Mouse (Mus musculus): ENCODE measurements around the gene Lhfp.
A peak's percentile ranks its signal among the peaks of the same experiment; 100 is the strongest.

Lhfp gene

DNA sequence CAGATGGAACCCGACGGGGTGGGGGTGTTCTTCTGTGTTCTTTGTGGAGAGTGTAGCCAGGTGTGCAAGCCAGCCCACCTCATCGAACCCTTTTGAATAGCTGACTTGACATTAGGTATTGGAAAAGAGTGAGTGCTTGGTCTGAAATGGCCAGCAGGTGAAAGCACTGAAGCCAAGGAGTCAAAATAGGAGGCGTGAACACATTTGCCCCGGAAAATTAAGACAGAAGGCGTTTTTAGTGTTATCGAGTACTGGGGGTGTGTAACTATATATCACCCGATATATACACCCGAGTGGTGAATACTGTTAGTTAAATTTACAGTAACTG, 876 bp downstream of the Lhfp start:
- DNase-seq (ENCODE audit: low spot score) = no peak

DNA sequence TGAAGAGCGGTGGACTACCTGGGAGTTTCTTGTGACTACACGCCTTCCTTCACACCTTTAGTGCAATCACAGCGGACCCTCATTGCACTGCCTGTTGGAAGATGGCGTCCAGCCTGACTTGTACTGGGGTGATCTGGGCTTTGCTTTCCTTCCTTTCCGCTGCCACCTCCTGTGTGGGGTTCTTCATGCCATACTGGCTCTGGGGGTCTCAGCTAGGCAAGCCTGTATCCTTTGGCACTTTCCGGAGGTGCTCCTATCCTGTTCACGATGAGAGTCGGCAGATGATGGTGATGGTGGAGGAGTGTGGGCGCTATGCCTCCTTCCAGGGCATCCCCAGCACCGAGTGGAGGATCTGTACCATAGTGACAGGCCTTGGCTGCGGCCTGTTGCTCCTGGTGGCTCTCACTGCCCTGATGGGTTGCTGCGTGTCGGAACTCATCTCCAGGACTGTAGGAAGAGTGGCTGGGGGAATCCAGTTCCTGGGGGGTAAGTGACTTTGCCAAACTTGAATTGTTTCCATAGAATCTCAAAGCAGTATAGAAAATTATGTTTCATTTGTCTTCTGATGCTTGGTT, 2.0 kb downstream of the Lhfp start:
- no peak for DNase-seq (ENCODE audit: low spot score)

DNA sequence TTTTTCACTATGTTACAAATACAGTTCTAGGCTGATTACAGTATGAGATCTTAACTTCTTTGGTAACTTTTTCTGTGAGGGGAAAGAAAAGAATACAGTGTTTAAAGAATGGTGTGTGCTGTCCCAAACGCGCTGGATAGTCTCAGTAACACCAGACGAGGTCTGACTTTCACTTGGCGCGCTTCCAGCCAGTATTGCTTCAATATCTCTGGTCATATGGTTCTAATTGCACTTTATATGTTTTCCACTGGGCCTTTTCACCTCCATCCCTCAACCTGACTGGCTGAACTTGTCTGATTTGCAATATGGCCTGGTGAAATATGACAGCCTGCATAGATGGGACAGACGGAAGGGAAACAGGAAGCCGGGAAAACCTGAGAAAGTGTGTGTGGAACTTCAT, 2.9 kb downstream of the Lhfp start:
- DNase-seq (ENCODE audit: low spot score) = peak; percentile 90

DNA sequence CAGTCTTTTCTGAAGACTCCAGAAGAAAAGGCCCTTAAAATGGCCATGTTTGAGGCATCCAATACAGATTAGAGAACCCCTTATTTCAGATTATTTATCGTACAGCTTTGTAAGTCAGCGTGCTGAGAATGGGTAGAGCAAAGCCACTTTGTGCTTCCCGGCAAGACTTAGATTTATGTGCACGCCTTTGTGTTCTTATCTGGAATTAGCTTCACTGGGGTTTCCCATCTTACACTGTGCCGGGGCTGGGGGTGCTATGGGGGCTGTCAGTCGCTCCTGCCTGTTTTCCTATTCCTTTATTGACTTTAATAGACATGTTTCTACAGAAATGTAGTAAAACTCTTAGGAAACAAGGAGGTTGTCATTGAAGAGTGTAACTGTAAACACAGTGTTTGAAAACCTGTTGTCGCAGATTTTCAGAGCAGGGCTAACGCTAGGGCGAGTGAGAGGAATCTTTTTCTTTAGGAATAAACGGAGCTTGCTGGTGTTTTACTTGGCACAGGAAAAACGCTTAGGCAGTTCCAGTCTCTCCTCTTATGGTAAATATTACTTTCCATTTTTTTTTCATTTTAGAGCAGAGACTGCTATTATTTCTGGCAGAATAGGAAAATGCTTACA, 3.5 kb downstream of the Lhfp start:
- DNase-seq (ENCODE audit: low spot score) = peak; percentile 28

DNA sequence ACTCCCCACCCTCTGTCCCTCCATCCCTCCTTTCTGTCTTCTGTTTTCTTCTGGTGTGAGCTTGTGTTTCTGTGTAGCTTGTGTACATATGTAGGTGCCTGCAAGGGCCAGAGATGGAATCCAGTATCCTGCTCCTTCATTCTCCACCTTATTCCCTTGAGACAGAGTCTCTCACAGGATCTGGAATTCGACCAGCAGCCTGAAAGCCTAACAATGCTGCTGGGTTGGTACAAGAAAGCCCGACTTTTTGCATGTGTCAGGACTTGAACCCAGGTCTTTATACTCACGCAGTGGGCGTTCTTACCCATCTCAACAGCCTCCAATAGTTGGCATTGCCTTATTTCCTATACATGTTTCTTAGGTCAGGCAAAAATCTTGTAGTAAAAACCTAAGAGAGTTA, 4.4 kb downstream of the Lhfp start:
- DNase-seq (ENCODE audit: low spot score) = no peak

DNA sequence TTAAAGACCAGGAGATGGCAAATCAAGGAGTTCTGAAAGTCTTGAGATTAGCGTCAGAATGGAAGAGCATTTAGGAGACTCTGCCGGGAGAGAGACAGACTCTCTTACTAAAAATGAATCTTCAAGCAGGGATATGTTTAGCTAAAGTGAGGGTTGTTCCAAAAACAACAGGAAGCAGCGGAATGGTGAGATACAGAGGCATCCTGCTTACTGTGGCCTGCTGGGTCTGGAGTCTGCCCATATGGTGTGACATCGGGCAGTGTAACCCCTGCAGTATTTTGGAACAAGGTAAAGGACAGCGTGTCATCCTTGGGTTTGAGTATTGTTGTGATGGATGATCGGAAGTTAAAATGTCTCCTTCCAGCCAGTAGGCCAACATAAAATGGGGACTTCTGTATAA, 5.0 kb downstream of the Lhfp start:
- no peak for DNase-seq (ENCODE audit: low spot score)

DNA sequence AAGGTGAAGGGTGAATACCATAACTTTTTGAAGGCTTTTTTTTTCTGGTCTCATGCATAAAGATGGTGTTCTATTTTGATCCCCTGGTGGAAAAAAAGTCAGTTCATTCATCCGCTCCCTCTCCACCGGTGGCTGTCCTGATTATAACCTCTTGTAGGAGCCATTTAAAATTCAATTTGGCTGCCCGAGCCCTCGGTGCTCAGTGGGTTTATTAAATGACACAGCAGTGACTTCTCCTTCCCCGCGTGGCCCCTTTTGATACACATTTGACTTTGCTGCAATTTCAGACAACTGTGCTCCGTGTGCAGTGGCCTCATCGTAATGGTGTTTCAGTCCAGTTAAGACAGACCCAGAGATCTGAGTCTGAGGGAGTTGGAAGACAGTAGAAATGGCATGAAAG, 11.1 kb downstream of the Lhfp start:
- DNase-seq (ENCODE audit: low spot score) = no peak

DNA sequence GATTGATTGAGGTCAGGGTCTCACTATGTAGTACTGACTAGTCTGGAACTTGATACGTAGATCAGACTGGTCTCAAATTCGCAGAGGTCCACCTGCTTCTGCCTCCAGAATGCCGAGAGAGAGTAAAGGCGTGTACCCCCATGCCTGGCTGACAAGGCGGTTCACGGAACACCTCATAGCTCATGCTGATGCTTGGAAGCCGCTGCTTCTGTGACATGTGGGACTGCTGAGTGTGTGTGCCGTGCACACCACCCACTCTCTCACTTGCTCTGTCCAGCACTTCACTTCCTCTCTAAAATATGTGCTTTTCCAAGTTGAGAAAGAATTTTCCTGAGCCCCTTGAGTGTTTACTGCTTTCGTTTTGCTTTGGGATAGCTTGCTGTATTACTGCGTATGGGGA, 15.1 kb downstream of the Lhfp start:
- no peak for DNase-seq (ENCODE audit: low spot score)

DNA sequence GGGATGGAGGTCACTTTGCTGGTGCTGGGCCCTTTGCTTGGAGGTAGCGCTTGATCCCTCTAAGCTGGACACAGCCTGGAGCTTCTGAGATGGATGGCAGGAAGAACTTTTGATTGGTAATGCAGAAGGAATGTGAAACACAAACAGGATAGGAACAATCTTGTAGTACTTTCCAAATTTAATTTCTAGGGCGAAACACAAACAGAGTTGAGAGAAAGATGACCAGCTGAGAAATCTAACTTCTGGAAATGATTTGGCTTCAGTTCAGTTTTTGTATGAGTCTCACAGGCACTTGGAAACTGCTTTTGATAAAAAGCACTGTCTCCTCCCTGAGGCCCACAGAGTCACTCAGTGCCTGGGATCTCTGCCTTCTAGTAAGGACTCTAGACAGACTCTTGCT, 18.6 kb downstream of the Lhfp start:
- peak; percentile 42 for DNase-seq (ENCODE audit: low spot score)

DNA sequence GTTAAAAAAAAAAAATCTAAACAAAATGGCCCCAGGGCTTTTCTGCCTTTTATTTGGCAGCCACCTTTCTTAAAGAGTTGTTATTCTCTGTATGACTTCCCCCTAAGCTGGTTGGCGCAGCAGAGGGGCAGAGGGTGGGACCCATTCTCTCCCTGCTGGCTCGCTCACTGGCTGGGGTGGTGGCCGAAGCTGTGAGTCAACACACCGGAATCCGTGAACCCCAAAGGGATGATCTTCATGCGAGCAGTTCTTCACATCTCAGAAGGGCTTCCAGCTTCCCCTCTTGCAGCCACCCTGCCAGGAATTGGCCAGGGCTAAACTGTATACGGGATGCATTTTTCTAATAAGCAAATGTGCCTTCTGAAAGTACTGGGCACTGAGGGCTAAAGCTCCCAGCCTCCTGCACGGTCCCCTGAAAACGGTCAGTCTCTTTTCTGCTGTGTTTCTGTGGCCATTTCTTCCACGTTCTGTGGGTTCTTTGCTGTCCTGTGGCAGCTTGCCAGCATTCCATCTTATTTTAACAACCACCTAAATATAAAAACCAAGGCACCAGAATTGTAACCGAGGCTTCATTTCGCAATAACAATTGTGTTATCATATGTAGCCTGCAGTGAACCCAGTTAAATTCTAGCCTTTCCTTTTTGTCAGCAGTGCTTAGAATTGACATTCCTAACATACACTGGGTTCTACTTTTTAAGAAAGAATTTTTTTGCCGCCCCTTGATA, 22.3 kb downstream of the Lhfp start:
- peak; percentile 46 for DNase-seq (ENCODE audit: low spot score)

DNA sequence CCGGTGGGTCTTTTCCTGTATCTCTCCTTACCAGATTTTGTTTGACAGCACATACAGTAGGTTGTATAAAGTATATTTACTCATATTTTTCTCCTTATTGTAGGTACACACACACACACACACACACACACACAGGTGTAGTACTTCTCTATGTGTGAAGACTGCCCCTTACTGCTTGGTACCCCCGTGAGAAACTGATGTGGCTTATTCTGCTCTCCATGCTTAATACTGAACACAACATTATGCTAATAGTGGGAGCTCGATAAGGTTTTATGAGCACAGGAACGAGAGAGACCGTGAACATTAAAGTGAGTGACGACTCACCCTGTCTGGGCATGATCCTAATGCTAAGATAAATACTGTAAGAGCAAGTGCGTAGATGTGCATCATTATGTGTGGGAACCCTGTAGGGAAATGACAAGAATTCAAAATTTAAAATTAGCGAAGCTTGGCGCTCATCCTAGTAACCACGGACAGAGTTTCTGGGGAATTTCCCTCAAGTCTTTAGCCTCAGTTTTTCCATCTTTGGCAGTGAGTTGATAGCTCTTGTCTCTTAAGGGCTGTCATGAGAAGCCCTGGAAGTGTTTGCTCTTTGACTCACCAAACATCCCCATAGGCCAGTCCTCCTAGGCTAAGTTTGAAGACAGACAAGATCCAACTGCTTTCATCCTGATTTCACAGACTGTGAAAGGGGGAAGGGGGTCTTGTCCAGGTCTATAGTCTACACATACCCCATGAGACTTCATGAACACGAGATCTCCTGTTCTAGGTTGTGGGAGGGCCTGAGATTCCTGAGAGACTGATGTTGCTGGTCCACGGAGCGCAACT, 24.2 kb downstream of the Lhfp start:
- peak; percentile 36 for DNase-seq (ENCODE audit: low spot score)

DNA sequence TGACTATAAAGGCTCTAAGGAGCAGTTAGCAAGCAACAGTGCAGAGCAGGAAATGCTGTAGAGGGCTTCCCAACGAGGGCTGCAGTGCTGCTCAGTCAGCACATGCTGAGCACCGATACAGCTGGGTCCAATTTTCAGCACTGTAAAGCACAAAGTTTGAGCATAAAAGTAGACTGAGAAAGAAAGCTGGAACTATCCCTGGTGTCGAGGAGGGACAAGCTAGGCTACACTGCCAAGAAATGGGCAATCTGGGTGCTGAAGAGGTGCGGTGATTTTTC, 24.7 kb downstream of the Lhfp start:
- DNase-seq (ENCODE audit: low spot score) = peak; percentile 26

DNA sequence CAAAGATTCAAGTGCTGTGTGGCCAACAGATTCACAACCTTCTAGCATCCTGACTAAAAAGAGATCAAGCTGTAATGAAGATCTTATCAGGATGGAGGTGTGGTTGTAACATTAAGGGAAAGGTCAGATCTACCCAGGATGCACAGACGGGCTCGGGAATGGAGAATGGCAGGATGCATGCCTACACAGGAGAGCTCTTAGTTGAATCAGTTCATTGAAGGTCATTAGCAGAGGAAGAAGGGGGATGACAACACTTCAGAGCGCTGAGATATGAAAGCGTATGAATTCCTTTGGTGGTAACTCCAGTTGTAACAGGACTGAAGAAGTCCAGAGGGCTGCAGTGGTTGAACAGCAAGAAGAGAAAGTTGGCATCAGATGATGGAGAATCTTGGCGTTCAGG, 27.1 kb downstream of the Lhfp start:
- DNase-seq (ENCODE audit: low spot score) = no peak

DNA sequence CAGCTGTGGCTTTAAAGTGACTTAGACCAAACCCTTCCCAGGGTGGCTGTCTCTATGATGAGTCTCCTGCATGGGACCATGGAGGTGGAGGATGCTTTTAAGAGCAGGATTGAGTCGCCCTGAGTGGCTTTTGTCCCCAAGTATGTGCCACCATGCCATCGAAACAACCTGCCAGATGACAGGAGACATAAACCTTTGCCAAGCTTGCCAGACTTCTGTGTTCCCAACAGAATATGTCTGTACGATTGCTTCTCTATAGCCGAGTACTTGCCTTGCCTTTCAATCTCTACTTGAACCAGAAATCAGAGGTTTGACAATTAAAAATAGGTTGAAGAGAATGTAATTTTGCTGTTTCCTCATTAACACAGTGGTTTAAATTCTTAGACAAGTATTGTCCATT, 32.9 kb downstream of the Lhfp start:
- DNase-seq (ENCODE audit: low spot score) = no peak

DNA sequence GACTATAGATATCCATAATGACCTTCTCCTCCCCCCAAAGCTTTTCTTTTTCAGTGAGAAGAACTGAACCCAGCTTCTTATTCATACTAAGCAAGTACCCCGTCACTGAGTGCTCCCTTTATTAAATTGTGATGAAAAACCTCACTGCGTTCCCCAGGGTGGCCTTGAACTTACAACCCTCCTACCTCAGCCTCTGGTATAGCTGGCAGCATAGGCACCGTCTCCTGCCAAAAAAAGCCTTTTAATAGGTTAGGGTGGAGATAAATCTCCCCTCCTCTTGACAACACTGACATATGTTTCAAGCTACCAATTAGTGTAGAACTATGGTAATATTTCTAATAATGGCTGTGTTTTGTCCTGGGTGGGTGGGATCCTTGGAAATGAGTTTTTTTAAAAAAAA, 33.4 kb downstream of the Lhfp start:
- peak; percentile 15 for DNase-seq (ENCODE audit: low spot score)

DNA sequence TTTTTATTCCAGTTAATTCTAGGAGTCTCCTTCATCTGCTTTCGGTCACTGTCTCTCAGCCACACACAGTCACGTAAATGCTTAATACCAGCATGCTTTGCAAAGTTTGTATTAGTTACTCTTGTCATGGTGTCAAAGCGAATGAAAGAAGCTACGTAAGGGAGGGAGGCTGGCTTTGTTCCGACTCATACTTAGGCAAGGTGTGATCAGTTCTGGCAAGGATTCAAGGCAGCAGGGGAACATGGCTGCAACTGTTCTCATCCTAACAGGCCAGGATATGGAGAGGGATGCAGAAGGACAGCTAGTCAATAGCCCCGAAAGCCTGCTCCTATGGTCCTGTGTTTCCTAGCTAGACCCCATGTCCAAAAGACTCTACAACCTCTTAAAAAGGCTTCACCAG, 39.0 kb downstream of the Lhfp start:
- no peak for DNase-seq (ENCODE audit: low spot score)

DNA sequence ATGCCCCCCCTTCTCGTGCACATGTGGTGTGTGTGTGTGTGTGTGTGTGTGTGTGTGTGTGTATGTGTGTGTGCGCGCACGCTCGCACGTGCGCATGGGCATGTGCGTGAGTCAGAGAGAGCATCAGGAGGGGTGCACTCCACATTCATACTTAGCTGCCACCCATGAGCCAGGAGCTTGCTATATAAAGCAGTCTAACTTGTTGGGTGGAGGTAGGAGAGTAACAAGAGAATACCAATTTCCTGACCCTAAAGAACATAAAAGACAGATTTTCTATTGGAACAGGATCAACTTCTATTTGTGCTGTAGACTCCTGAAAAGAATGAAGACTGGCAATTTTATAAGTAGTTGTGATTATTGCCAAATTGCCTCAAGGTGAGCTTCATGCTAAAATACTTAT, 39.4 kb downstream of the Lhfp start:
- no peak for DNase-seq (ENCODE audit: low spot score)

DNA sequence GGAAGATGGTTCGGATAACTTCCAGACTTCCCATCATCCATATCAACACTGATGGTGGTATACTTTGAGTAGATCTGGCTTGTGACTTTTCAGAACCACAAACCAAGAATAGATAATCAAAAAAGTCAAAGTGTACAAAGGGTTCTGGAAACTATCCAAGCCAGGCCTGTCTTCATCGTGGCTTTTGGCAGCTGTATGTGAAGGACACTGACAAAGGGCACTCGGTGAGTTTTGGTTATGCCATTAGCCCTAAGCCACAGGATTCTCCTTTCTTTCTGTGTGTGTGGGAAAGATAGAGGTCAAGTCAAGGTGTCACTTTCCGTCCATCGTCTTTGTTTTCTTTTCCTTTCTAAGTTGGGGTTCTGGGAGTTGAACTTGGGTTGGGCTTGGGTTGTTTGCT, 42.4 kb downstream of the Lhfp start:
- no peak for DNase-seq (ENCODE audit: low spot score)

DNA sequence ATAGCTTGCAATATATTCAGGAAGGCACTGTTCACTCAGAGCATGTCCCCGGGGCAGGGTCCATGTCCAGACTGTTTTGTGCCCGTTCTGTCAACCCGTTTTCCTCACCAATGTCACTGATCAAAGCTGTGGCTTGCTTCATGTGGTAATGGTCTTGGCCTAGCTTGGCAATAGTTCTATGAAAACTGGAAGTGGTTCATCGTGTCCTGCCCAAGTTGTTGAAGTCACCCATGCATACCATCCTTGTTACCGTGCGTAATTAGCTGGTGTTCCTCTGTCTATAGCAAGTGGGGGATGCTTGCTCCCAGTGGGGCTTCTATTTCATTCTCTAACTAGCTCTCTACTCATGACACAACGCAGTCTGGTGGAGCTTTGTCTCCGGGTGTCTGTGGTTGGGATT, 43.5 kb downstream of the Lhfp start:
- DNase-seq (ENCODE audit: low spot score) = no peak

DNA sequence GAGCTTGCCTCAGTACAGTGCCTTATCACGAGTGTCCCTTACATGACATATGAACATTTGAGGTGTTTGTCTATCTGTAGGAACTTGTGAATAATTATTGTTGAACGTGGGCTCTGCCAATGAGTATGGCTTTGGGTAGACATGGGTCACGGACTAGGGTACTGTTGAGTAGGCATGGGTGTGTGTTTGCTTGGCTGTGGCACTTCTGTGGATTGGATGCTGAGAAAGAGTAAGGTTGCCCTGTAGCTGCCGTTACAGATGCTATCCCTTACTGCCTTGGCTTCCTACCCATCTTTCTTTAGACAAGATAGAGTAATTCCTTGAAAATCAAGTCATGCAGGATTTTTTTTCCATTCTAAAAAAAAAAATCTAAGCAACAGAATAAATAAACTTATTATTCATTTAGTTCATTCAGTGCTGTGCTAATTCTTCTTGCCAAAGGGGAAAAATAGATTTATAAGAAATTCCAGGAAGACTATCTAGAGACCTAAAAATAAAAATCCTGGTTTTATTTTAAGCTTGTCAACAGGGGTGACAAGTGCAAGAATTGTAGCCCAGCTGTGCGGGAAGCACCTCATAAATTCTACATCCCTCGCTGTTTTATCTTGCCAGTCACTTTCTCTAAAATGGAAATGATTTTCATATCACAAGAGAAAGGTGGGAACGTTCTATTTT, 45.3 kb downstream of the Lhfp start:
- DNase-seq (ENCODE audit: low spot score) = no peak

DNA sequence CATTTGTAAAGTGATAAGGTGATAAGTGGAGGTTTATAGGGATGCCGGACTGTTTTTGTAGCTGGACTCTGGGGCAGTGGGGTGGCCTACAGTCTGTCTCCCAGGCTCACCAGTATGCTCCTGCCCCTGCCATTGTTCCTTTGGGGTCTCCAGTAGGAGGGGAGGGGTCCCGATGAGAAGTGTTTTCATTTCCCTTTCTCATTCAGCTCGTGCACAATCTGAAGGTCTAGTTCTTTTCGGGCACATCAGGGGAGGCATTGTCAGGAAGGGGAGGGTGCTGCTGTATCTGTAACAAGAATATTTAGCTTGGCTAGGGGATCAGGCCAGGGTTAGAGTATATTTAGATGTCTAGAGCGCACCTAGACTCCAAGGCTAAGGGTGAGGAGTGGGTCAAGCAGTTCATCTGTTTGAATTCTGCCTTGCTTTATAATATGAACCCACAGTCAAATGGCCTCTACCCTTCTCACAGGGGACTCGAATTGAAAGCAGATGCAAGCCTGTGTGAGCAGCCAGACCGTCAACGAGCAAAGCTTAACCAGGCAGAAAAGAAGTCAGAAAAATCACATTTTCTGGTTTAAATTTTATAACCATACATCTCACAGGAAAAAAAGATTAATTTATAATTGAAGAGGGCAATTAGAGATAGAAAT, 46.0 kb downstream of the Lhfp start:
- no peak for DNase-seq (ENCODE audit: low spot score)

DNA sequence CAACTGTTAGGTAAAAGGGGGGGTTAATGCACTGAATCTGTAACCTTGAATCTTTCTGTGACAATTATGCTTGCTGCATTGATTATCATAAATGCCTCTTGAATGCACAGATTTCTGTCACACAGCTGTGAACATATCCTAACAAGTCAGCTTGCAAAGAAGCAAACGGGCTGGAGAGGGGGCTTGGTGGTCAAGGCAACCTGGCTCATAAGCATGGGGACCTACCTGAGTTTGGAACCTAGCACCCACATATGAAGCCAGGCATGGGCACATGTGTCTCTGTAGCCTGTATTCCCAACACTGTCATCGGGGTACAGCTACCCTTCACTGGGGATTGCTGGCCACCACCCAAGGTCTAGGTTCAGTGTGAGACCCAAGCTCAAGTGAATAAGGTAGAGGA, 48.6 kb downstream of the Lhfp start:
- DNase-seq (ENCODE audit: low spot score) = no peak

Measured in adipocyte (in vitro differentiated cells).